Mouse (Mus musculus): ENCODE data around the gene Polr1a. TPM values are rescaled to one million over a fixed set of nuclear protein-coding genes. Genes with fewer than 3 reads are reported as not detected.

The Polr1a gene
- polyA plus RNA-seq, 1 experiment from 2014 or later = 27.6 TPM

- Histone ChIP-seq H3K27me3 (ENCODE audit: control insufficient read depth, insufficient read depth, low read length) (no peaks in the 10 kb centered on the region), H3K27ac (ENCODE audit: low read length) (no peak overlapping the region), H3K36me3 (ENCODE audit: control insufficient read depth, insufficient read depth, low read length) (peaks cover 20% of the 10 kb centered on the region), H3K4me3 (ENCODE audit: low read depth, low read length) (no peak overlapping the region), H3K9me3 (ENCODE audit: control insufficient read depth, low read depth, low read length) (no peaks in the 10 kb centered on the region), H3K4me1 (ENCODE audit: control insufficient read depth, insufficient read depth, low read length) (no peaks in the 10 kb centered on the region), H3K9ac (replicated peaks; ENCODE audit: low read depth, low read length) (no peak overlapping the region), H3K4me2 (replicated peaks; ENCODE audit: low read depth, low read length) (no peak overlapping the region)
- ATAC-seq (ENCODE audit: insufficient number of reproducible peaks, insufficient read depth, low FRiP score, low read depth) = no peak
- 94% methylated on average over 6 of the region's 6 CpGs for WGBS
Observed at GRCm38 (mm10) chr6:71962706-71963105, 53.9 kb downstream of the Polr1a start.

- Histone ChIP-seq H3K27me3 (ENCODE audit: control insufficient read depth, insufficient read depth, low read length) (no peaks in the 10 kb centered on the region), H3K4me1 (ENCODE audit: control insufficient read depth, insufficient read depth, low read length) (no peaks in the 10 kb centered on the region), H3K4me3 (ENCODE audit: low read depth, low read length) (no peak overlapping the region), H3K4me2 (replicated peaks; ENCODE audit: low read depth, low read length) (no peak overlapping the region), H3K36me3 (ENCODE audit: control insufficient read depth, insufficient read depth, low read length) (peaks cover 20% of the 10 kb centered on the region), H3K9me3 (ENCODE audit: control insufficient read depth, low read depth, low read length) (no peaks in the 10 kb centered on the region), H3K9ac (replicated peaks; ENCODE audit: low read depth, low read length) (no peak overlapping the region), H3K27ac (ENCODE audit: low read length) (no peak overlapping the region)
- ATAC-seq (ENCODE audit: insufficient number of reproducible peaks, insufficient read depth, low FRiP score, low read depth) = no peak
- WGBS = 93% methylated on average over 11 of the region's 11 CpGs
Observed at GRCm38 (mm10) chr6:71963561-71963960, 54.7 kb downstream of the Polr1a start.

GRCm38 (mm10) chr6:71966683-71967303, 57.9 kb downstream of the Polr1a start:
- H3K4me1 ChIP-seq (ENCODE audit: control insufficient read depth, insufficient read depth, low read length) = no peaks in the 10 kb centered on the region
- 86% methylated on average over 5 of the region's 5 CpGs for WGBS
- no peak overlapping the region for H3K27ac ChIP-seq (ENCODE audit: low read length)
- H3K9ac ChIP-seq (replicated peaks; ENCODE audit: low read depth, low read length) = no peak overlapping the region
- ATAC-seq (ENCODE audit: insufficient number of reproducible peaks, insufficient read depth, low FRiP score, low read depth) = no peak
- H3K36me3 ChIP-seq (ENCODE audit: control insufficient read depth, insufficient read depth, low read length) = peaks cover 39% of the 10 kb centered on the region
- no peaks in the 10 kb centered on the region for H3K27me3 ChIP-seq (ENCODE audit: control insufficient read depth, insufficient read depth, low read length)
- H3K4me3 ChIP-seq (ENCODE audit: low read depth, low read length) = no peak overlapping the region
- H3K4me2 ChIP-seq (replicated peaks; ENCODE audit: low read depth, low read length) = no peak overlapping the region
- no peaks in the 10 kb centered on the region for H3K9me3 ChIP-seq (ENCODE audit: control insufficient read depth, low read depth, low read length)

- no peaks in the 10 kb centered on the region for H3K4me1 ChIP-seq (ENCODE audit: control insufficient read depth, insufficient read depth, low read length)
- H3K4me2 ChIP-seq (replicated peaks; ENCODE audit: low read depth, low read length) = no peak overlapping the region
- peaks cover 45% of the 10 kb centered on the region for H3K36me3 ChIP-seq (ENCODE audit: control insufficient read depth, insufficient read depth, low read length)
- H3K27me3 ChIP-seq (ENCODE audit: control insufficient read depth, insufficient read depth, low read length) = no peaks in the 10 kb centered on the region
- WGBS = 86% methylated on average over 7 of the region's 7 CpGs
- H3K9ac ChIP-seq (replicated peaks; ENCODE audit: low read depth, low read length) = no peak overlapping the region
- no peak overlapping the region for H3K4me3 ChIP-seq (ENCODE audit: low read depth, low read length)
- no peak for ATAC-seq (ENCODE audit: insufficient number of reproducible peaks, insufficient read depth, low FRiP score, low read depth)
- no peaks in the 10 kb centered on the region for H3K9me3 ChIP-seq (ENCODE audit: control insufficient read depth, low read depth, low read length)
- H3K27ac ChIP-seq (ENCODE audit: low read length) = no peak overlapping the region
Observed at GRCm38 (mm10) chr6:71967847-71968246, 59.0 kb downstream of the Polr1a start.

- Histone ChIP-seq H3K27ac (ENCODE audit: low read length) (peak overlapping the region; percentile 21; the same call in 1 of the 2 replicates), H3K27me3 (ENCODE audit: control insufficient read depth, insufficient read depth, low read length) (no peaks in the 10 kb centered on the region), H3K4me3 (ENCODE audit: low read depth, low read length) (no peak overlapping the region), H3K4me1 (ENCODE audit: control insufficient read depth, insufficient read depth, low read length) (no peaks in the 10 kb centered on the region), H3K36me3 (ENCODE audit: control insufficient read depth, insufficient read depth, low read length) (peaks cover 53% of the 10 kb centered on the region), H3K9me3 (ENCODE audit: control insufficient read depth, low read depth, low read length) (no peaks in the 10 kb centered on the region), H3K9ac (replicated peaks; ENCODE audit: low read depth, low read length) (no peak overlapping the region), H3K4me2 (replicated peaks; ENCODE audit: low read depth, low read length) (no peak overlapping the region)
- no peak for ATAC-seq (ENCODE audit: insufficient number of reproducible peaks, insufficient read depth, low FRiP score, low read depth)
- 86% methylated on average over 7 of the region's 7 CpGs for WGBS
Observed at GRCm38 (mm10) chr6:71969459-71969858, 60.6 kb downstream of the Polr1a start.

- Histone ChIP-seq H3K36me3 (ENCODE audit: control insufficient read depth, insufficient read depth, low read length) (peaks cover 60% of the 10 kb centered on the region), H3K27ac (ENCODE audit: low read length) (peak overlapping the region; percentile 21; the same call in 1 of the 2 replicates), H3K9ac (replicated peaks; ENCODE audit: low read depth, low read length) (no peak overlapping the region), H3K4me1 (ENCODE audit: control insufficient read depth, insufficient read depth, low read length) (no peaks in the 10 kb centered on the region), H3K4me2 (replicated peaks; ENCODE audit: low read depth, low read length) (no peak overlapping the region), H3K9me3 (ENCODE audit: control insufficient read depth, low read depth, low read length) (no peaks in the 10 kb centered on the region), H3K27me3 (ENCODE audit: control insufficient read depth, insufficient read depth, low read length) (no peaks in the 10 kb centered on the region), H3K4me3 (ENCODE audit: low read depth, low read length) (no peak overlapping the region)
- no peak for ATAC-seq (ENCODE audit: insufficient number of reproducible peaks, insufficient read depth, low FRiP score, low read depth)
- WGBS = 80% methylated on average over 2 of the region's 2 CpGs
Observed at GRCm38 (mm10) chr6:71970154-71970553, 61.3 kb downstream of the Polr1a start.

GRCm38 (mm10) chr6:71976592-71976991, 67.7 kb downstream of the Polr1a start:
- no peak for ATAC-seq (ENCODE audit: insufficient number of reproducible peaks, insufficient read depth, low FRiP score, low read depth)
- Histone ChIP-seq H3K36me3 (ENCODE audit: control insufficient read depth, insufficient read depth, low read length) (peaks cover 51% of the 10 kb centered on the region), H3K9ac (replicated peaks; ENCODE audit: low read depth, low read length) (no peak overlapping the region), H3K4me2 (replicated peaks; ENCODE audit: low read depth, low read length) (no peak overlapping the region), H3K27ac (ENCODE audit: low read length) (no peak overlapping the region), H3K27me3 (ENCODE audit: control insufficient read depth, insufficient read depth, low read length) (no peaks in the 10 kb centered on the region), H3K9me3 (ENCODE audit: control insufficient read depth, low read depth, low read length) (no peaks in the 10 kb centered on the region), H3K4me1 (ENCODE audit: control insufficient read depth, insufficient read depth, low read length) (no peaks in the 10 kb centered on the region), H3K4me3 (ENCODE audit: low read depth, low read length) (no peak overlapping the region)
- 89% methylated on average over 7 of the region's 7 CpGs for WGBS

- 90% methylated on average over 8 of the region's 8 CpGs for WGBS
- Histone ChIP-seq H3K27me3 (ENCODE audit: control insufficient read depth, insufficient read depth, low read length) (no peaks in the 10 kb centered on the region), H3K4me2 (replicated peaks; ENCODE audit: low read depth, low read length) (no peak overlapping the region), H3K4me1 (ENCODE audit: control insufficient read depth, insufficient read depth, low read length) (no peaks in the 10 kb centered on the region), H3K9ac (replicated peaks; ENCODE audit: low read depth, low read length) (no peak overlapping the region), H3K36me3 (ENCODE audit: control insufficient read depth, insufficient read depth, low read length) (peaks cover 29% of the 10 kb centered on the region), H3K9me3 (ENCODE audit: control insufficient read depth, low read depth, low read length) (no peaks in the 10 kb centered on the region), H3K27ac (ENCODE audit: low read length) (no peak overlapping the region), H3K4me3 (ENCODE audit: low read depth, low read length) (no peak overlapping the region)
- no peak for ATAC-seq (ENCODE audit: insufficient number of reproducible peaks, insufficient read depth, low FRiP score, low read depth)
Observed at GRCm38 (mm10) chr6:71980165-71980564, 71.3 kb downstream of the Polr1a start.

GRCm38 (mm10) chr6:71980587-71980986, 71.7 kb downstream of the Polr1a start:
- ATAC-seq (ENCODE audit: insufficient number of reproducible peaks, insufficient read depth, low FRiP score, low read depth) = no peak
- H3K36me3 ChIP-seq (ENCODE audit: control insufficient read depth, insufficient read depth, low read length) = peaks cover 28% of the 10 kb centered on the region
- 91% methylated on average over 2 of the region's 2 CpGs for WGBS

More at GRCm38 (mm10) chr6:71980587-71980986, 71.7 kb downstream of the Polr1a start:
- Histone ChIP-seq H3K9ac (replicated peaks; ENCODE audit: low read depth, low read length) (no peak overlapping the region), H3K27me3 (ENCODE audit: control insufficient read depth, insufficient read depth, low read length) (no peaks in the 10 kb centered on the region), H3K4me3 (ENCODE audit: low read depth, low read length) (no peak overlapping the region), H3K4me2 (replicated peaks; ENCODE audit: low read depth, low read length) (no peak overlapping the region), H3K4me1 (ENCODE audit: control insufficient read depth, insufficient read depth, low read length) (no peaks in the 10 kb centered on the region), H3K27ac (ENCODE audit: low read length) (no peak overlapping the region), H3K9me3 (ENCODE audit: control insufficient read depth, low read depth, low read length) (no peaks in the 10 kb centered on the region)
